Mouse (Mus musculus) mouse trophoblast stem cell (cell line): Measurements from ENCODE around the gene Nkg7.

Source experiments
- in situ Hi-C, 2 experiments: fragments of 300-500 bp; cut with MseI, MboI; formaldehyde crosslinking; loops; 2 replicates in 1 of 2; 3 replicates in 1 of 2; pipeline ENCODE4 v1.15.1; 2025

Gene Nkg7

DNA sequence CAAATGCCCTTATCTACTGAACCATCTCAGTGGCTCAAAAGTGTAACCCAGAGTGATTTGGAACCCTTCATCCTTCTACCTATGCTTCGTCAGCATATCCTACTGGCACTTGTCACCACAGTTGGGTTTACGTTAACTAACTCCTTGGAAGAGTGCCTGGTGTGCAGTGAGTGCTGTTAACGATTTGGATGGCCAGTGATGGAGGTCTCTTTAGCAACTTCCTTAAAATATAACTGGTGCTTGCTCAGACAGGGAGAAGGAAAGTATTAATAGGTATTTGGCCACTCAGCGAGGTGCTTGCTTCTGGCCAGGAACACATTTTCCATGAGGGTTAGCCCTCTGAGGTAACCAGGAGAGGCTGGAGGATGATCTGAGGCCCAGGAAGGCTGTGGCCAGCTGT is 10.9 kb downstream of the Nkg7 start:
- in situ Hi-C loops, result no loop called here

DNA sequence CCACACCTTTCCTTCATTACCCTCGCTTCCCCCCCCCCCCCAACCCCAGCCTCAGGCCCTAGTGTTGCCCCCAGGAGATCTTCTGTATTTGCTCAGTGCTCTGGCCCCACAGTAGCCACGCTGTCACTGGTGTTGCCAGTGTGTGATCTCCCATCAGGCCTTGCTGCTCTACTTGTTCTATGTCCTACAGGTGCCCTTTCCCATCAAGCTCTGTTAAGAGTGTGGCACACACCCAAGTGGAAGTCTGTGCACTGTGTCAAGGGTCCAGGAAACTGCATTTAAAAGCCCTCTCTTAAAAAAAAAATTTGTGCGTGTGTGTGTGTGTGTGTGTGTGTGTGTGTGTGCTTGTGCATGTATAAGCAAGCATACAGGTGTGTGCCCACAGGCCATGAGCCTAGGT is 11.4 kb downstream of the Nkg7 start:
- in situ Hi-C loops, result no loop called here

DNA sequence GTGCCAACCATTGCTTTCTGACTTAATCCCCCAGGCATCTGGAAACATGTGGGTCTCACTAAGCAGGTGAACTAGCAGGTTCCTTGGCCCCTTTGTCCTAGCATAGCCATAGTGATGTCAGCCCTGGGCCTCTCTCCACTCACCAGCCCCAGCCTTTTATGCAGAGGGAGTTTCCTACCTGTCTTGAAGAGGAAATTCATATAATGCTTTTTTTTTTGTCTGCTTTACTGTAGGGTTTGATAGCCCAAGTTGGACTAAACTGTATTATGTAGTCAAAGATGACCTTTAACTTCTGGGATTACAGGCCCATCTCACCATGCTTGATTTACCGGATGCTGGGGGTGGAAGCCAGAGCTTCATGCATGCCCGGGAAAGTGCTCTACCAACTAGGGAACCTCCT is 12.9 kb downstream of the Nkg7 start:
- in situ Hi-C loops, result no loop called here

DNA sequence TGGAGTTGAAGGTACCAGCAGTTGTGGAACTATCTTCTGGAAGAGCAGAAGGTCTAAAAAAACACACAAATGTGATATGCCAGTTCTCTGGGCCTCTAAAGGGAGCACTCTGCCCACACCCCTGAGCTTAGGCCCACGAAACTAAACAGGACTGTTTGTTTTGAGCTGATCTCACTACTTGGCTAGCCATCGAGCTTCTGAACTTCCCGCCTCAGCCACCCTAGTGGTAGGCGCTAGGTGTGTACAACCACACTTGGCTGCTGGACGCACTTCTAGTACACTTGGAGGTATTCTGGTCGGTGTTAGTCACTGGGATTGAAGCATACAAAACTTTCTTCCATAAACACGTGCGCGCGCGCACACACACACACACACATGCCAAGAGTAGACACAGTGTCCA is 14.9 kb downstream of the Nkg7 start:
- in situ Hi-C loops, result no loop called here

DNA sequence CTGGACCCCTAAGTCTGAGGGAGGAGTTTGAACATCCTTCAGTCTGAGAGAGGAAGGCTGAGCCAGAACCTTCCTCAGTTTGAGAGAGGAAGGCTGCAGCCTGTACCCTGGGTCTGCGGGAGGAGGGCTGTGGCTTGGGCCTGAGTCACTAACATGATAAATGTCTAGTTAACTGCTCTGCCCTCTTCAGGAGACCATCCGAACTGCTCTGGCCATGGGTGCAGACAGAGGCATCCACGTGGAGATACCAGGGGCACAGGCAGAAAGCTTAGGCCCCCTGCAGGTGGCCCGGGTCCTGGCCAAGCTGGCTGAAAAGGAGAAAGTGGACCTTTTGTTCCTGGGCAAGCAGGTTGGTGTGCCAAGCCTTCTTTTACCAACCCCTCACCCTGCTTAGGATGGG is 15.7 kb downstream of the Nkg7 start:
- in situ Hi-C loops, result no loop called here

DNA sequence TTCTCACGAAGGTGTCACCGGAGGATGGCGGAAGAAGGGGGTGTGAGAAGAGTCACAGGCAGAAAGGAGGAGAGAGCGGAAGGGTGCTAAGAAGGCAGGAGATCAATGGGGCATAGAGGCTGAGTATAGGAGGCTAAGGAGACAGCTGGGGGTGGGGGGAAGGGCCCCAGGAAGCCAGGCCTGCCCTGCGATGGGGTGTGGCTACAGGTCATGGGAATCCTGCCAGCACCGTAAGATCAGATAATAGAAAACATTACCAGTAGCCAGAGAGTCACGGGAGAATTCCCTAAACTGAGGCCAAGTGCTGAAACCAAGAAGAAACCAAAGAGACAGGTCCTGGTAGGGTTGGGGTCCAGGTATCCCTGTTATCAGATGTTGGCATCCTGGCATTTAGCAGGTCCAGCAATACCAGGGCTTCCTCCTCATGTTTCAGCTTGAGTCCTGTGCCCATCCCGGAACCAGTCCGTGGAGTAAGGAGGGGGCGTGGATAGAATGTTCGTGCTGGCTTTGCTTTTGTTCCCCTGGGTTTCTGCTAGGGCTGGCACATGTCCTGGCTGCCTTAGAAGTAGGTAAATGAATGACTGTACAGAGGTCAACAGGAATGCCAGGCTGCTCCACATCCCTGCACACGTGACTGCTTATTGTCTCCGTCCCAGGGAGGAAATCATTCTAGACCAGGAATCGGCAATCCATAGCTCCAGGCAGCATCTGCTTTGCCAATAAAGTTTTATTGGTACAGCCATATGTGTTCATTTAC is 16.9 kb downstream of the Nkg7 start:
- in situ Hi-C loops, result no loop called here

DNA sequence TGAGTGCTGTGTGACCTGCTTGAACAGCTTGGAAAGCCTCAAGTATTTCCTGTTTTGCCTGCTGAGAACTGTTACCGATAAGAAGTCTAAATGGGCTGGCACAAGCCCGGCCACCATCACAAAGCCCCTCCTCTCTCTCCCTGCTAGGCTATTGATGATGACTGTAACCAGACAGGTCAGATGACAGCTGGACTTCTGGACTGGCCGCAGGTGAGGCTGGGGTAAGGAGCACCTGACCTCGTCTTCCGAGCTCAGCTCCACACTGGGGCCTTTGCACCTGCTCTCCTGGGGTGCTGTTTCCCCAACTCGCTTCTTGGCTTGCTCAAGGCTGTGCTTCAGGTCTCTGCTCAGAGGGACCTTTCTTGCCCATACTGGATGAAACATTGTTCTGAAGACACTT is 17.5 kb downstream of the Nkg7 start:
- in situ Hi-C loops, result no loop called here

DNA sequence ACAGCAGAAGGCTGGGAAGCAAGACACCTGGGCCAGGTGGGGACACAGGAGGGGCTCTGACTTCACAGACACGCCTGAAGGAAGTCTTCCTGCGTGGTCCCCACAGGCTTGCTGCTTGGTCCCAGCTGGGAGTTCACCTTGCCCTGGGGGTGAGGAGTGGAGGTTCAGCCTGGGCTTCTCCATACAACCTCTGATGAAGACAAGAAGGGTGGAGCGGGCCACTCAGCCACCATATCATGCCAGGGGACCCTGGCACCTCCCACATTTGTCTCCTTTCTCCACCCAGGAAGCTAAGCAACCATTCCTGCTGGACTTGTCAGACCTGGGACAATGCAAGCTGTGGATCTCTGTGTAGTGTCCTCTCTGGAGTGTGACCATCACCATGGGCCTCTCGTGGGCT is 26.0 kb downstream of the Nkg7 start, which contains the start of gene Vsig10l:
TSS of gene Vsig10l (plus strand) at position 301 of the 400 bp plus-strand sequence.
- in situ Hi-C loops, result no loop called here

DNA sequence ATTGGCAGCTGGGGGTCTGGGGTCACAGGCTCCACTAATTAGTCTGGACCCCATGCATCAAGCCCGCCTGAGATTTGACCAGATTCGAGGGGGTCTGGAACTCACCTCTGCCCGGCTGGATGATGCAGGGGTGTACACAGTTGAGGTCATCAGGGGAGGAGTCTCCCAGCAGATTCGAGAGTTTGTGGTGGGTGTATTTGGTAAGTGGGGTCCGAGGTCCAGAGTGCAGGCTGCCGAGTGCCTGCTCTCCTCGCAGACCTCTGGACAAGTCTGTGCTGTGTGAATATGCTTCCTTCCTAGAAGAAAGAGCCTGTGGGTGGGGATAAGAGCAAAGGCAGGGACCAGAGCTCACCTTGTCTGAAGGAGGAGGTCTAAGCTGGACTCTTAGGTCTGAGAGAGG is 27.1 kb downstream of the Nkg7 start:
- in situ Hi-C loops, result no loop called here

DNA sequence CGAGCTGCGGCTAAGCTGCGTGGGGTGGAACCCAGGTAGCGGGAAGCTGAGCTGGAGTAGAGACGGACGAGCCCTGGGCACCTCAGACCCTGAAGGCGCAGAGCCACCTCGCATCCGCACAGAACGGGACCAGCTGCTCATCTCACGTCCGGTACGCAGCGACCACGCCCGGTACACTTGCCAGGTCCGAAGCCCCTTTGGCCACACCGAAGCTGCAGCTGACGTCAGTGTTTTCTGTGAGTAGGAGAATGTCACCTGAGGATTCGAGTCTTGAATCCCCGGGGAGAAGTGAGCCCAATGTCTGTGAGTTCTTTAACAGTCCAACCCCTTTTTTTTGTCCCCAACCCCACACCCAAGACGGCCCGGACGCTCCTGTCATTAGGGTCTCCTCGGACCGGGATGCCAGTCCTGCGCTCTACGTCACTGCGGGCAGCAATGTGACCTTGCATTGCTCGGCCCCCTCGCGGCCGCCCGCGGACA is 28.0 kb downstream of the Nkg7 start:
- in situ Hi-C loops, result no loop called here

DNA sequence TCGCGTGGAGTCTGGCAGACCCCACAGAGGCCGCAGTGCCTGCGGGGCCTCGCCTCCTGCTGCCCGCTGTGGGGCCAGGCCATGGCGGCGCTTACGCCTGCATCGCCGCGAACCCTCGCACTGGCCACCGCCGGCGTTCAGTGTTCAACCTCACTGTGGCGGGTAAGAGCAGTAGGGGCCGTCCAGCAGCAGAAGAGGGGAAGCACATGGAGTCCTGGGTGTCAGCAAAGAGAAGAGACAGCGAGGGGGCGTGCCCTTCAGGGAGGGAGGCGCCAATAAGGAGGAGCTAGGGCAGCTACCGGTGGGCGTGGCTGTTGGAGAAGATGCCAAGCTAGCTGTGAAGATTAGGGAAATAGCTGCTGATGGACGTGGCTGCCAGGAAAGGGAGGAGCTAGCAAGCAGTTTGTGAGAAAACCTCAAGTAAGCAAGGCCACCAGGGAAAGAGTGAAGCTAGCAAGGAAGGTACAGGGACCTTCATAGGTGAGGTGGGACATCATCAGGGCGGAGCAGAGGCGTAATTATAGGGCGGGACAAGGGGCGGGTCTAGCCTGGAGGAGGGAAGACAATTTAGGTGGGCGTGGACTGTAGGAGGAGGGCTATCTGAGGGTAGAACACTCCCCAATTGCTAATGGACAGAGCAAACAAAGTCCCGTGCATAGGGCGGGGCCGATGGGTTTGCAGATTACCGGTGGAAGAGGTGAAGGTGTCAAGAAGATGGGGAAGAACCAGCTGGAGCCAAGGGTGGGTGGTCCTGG is 28.6 kb downstream of the Nkg7 start:
- in situ Hi-C loops, result no loop called here

DNA sequence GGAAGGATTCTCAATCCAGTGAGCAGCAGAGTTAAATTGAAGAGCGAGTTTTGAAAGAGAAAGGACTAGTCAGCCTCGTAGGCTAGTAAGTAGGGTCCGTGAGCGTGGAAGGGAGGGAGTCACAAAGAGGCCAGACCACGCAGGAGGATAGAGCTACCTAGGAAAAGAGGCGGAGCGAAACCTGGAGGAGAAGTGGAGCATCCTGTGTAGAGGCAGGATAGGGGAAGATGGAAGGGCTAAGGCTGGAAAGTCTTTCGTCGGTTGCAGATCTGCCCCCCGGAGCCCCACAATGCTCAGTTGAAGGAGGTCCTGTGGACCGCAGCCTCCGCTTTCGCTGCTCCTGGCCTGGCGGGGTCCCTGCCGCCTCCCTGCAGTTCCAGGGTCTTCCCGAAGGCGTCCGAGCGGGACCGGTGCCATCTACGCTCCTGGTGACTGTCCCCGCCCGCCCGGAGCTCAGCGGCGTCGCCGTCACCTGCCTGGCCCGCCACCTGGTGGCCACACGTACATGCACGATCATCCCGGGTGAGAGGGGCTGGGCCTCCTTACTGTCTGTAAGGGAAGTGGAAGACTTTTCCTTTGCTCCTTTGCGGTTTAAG is 29.3 kb downstream of the Nkg7 start:
- in situ Hi-C loops, result no loop called here

DNA sequence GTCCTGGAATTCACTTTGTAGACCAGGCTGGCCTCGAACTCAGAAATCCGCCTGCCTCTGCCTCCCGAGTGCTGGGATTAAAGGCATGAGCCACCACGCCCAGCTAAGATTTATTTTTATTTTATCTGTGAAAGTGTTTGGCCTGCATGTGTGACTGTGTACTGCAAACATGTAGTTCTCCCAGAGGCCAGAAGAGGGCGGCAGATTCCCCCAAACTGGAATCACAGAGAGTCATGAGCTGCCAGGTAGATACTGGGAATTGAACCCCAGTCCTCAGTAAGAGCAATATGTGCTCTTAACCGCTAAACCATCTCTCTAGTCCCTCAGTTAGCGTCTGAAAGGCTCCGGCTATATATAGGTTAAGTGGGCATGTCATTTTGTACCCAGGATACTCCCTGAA is 33.5 kb downstream of the Nkg7 start:
- in situ Hi-C loops, result no loop called here

DNA sequence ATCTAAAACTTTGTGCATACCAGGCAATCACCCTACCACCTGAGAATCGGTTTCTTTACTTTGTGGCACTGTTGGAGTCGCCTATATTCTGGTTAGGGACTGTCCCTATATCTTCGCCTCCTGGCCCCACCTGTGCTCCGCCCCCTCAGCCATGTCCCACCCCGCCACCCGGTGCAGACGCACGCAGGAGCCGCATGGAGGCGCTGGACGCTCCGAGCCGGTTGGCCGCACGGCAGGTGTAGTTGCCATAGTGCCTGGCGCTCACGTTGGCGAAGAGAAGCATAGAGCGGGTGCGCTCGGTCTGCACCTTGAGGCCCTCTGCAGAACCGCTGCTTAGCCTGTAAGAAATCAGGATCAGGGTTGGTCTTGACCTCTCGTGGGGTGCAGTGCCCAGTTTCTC is 38.8 kb downstream of the Nkg7 start:
- in situ Hi-C loops, result no loop called here

DNA sequence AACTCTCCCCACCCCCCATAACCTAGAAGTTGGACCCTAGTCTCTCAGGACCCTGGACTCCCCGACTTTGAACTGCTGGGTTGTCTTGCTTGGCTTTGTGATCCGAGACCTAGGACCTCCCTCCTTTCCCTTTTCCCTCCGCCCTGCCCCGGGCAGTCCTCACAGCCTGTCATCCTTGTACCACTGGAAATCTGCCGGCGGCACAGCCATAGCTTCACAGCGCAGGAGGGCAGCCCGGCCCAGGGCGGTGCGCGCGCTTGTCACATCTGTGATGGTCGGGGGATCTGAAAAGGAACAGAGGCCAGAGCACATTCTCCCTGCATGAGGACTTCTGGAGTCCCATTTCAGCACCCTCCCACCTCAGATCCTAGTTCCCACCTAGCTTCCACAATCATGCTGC is 39.5 kb downstream of the Nkg7 start:
- in situ Hi-C loops, result no loop called here

DNA sequence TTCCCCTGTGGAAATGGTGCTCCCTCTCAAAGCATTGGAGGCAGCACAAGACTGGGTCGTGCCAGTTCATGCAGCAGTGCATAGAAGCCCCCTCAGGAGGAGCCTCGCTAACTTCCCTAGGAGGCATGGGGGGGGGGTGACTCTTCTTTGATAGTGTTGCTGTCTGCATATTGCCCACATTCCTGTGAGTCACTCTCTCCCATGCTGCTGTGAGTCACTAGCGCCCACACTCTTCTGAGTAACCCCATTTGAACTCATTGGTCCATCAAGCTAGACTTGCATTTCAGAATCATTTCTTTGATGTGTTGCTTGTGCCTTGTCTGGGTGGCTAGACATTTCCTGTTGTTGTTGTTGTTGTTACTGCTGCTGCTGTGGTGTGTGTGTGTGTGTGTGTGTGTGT is 44.3 kb downstream of the Nkg7 start:
- in situ Hi-C loops, result no loop called here

DNA sequence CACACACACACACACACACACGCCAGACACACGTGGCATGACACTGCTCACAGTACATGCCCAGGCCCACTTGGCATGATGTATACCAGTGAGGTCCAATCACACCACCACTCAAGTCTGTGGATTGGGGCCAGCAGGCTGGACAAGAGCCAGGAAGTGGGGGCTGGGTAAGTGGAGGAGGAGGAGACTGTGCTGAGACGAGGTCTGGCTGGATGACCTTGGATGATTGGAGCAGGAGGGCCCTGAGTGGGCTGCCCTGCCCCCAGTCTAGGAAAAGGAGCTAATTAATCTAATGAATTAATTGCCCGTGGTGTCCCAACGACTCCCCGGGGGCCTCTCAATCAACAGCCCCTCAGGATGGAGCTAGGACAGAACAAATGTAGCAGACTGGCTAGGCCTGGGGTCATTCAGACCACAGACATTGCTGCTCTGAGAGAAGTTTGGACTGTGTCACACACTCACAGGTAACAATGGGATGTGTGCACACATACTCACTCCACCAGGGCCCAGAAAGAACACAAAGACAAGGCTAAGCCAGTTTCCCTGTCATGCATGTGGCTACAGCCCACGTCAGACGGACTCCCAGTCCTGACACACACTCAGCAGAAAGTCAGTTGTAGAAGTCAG is 45.3 kb downstream of the Nkg7 start:
- in situ Hi-C loops, result no loop called here

DNA sequence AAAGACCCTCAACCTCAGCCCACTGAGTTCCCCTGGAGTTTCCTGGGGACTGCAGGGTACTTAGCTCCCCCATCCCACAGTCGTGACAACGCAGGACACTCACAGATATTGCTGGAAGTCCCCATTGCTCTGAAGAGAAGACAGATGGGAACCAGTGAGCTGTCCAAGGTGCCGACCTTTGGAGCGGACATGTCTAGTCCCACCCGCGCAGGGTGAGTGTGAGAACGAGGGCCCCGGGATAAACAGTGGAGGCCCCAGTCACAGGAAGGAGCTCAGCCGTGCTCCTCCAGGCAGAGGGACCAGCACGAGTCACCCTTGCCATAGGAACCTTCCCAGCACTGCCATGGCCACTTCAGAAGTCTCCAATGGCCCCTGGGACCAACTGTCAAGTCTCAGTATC is 46.4 kb downstream of the Nkg7 start:
- in situ Hi-C loops, result no loop called here
